Mouse (Mus musculus): ENCODE measurements around the gene Dusp12.

The Dusp12 gene

GRCm38 (mm10) chr1:170862435-170862717, 23.0 kb downstream of the Dusp12 start:
- no peak for DNase-seq (ENCODE audit: low read depth)

- DNase-seq (ENCODE audit: low read depth) = peak; percentile 51
Measured at GRCm38 (mm10) chr1:170861671-170862434, 23.5 kb downstream of the Dusp12 start.

- no peak for DNase-seq (ENCODE audit: low read depth)
Measured at GRCm38 (mm10) chr1:170858872-170859271, 26.5 kb downstream of the Dusp12 start.

- DNase-seq (ENCODE audit: low read depth) = no peak
Measured at GRCm38 (mm10) chr1:170857369-170857768, 28.0 kb downstream of the Dusp12 start.

GRCm38 (mm10) chr1:170855056-170855760, 30.1 kb downstream of the Dusp12 start:
- no peak for DNase-seq (ENCODE audit: low read depth)

GRCm38 (mm10) chr1:170853604-170854003, 31.7 kb downstream of the Dusp12 start:
- DNase-seq (ENCODE audit: low read depth) = peak; percentile 95

GRCm38 (mm10) chr1:170850637-170851624, 34.4 kb downstream of the Dusp12 start:
- DNase-seq (ENCODE audit: low read depth) = no peak

GRCm38 (mm10) chr1:170850007-170850406, 35.3 kb downstream of the Dusp12 start:
- no peak for DNase-seq (ENCODE audit: low read depth)

- peak; percentile 86 for DNase-seq (ENCODE audit: low read depth)
Measured at GRCm38 (mm10) chr1:170845448-170846307, 39.7 kb downstream of the Dusp12 start.

- peak; percentile 71 for DNase-seq (ENCODE audit: low read depth)
Measured at GRCm38 (mm10) chr1:170844380-170844779, 41.0 kb downstream of the Dusp12 start.

GRCm38 (mm10) chr1:170839685-170840084, 45.7 kb downstream of the Dusp12 start:
- peak; percentile 82 for DNase-seq (ENCODE audit: low read depth)

- no peak for DNase-seq (ENCODE audit: low read depth)
Measured at GRCm38 (mm10) chr1:170834756-170835155, 50.6 kb downstream of the Dusp12 start.

GRCm38 (mm10) chr1:170829781-170830180, 55.6 kb downstream of the Dusp12 start:
- peak; percentile 66 for DNase-seq (ENCODE audit: low read depth)

- no peak for DNase-seq (ENCODE audit: low read depth)
Measured at GRCm38 (mm10) chr1:170829344-170829743, 56.0 kb downstream of the Dusp12 start.

Data from 416B (cell line).